Mouse (Mus musculus) heart, postnatal 4 days (tissue): ENCODE measurements around the gene Trim23. TPM values are rescaled to one million over a fixed set of nuclear protein-coding genes. Genes with fewer than 3 reads are reported as not detected.

ENCODE experiments used
- total RNA-seq, 2 experiments: library from RNA; stranded (reverse); gene quantifications; 2 replicates each; pipeline ENCODE4 v1.2.3; 2021

Gene Trim23
- total RNA-seq, 2 experiments from 2014 or later, result 17.8 to 19.9 TPM

Other genes with a start within 250 kb of the Trim23 start
- 10 to 100 TPM; 27.2 to 30.4 TPM for gene Nln, start 69.2 kb upstream of the Trim23 start, total RNA-seq
- gene Sgtb, start 69.1 kb upstream of the Trim23 start, total RNA-seq, result 1 to 10 TPM; 1.7 to 1.8 TPM
- 10 to 100 TPM; 35.3 to 35.8 TPM for gene Trappc13, start 328 bp upstream of the Trim23 start, total RNA-seq
- 10 to 100 TPM; 10.2 to 13.5 TPM for gene Cenpk, start 49.8 kb downstream of the Trim23 start, total RNA-seq
- gene Ppwd1, start 50.0 kb downstream of the Trim23 start, total RNA-seq, result 10 to 100 TPM; 10.2 to 11.6 TPM
- 10 to 100 TPM; 19.9 to 21.8 TPM for gene Adamts6, start 109.0 kb downstream of the Trim23 start, total RNA-seq